Mouse (Mus musculus) right cerebral cortex, postnatal 14 days (tissue): ENCODE measurements around the gene Mylk.

Source experiments
- DNase-seq: peaks from one replicate; pipeline ENCODE4 v3.0.0; 2022

Gene Mylk

GRCm38 (mm10) chr16:34855136-34855535 lies 110.1 kb downstream of the Mylk start:
- no peak for DNase-seq

DNA sequence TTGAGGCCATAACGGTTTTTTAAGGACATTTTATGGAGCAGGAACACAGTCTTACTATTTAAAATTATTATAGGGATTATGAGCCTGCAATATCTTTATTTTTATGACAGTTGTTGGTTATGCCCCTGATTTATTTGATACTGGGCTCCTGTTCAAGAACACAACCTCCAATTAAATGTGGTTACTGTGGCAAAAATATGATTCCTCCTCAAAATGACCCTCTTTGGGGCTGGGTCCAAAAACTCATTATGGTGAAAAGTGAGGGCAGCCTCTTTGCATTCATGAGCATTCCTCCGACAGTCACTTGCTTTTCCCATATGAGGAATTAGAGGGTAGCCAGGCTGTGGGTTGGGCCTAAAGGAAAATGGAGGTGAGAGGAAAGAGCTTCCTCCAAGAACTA lies 110.7 kb downstream of the Mylk start:
- DNase-seq: no peak

DNA sequence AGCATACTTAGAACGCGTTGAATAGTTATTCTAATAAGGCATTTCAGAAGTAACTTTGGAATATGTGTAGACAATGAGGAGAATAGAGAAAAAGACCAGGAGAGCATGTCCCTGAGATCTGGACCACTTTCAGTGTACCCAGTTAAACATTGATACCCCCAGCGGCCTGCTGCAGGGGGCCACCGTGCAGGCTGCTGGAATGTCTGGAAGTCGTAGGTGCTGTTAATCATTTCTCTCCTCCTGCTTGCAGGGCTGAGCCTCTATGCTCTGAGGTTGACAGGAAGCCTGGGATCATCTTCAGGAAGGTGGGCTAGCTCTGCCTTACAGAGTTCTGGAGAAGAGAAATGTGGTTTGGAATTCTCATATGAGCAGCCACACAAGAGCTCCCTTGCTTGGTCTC lies 112.6 kb downstream of the Mylk start:
- DNase-seq: no peak

GRCm38 (mm10) chr16:34860761-34861160 lies 115.8 kb downstream of the Mylk start:
- no peak for DNase-seq

GRCm38 (mm10) chr16:34861744-34862365 lies 116.8 kb downstream of the Mylk start:
- DNase-seq: no peak

DNA sequence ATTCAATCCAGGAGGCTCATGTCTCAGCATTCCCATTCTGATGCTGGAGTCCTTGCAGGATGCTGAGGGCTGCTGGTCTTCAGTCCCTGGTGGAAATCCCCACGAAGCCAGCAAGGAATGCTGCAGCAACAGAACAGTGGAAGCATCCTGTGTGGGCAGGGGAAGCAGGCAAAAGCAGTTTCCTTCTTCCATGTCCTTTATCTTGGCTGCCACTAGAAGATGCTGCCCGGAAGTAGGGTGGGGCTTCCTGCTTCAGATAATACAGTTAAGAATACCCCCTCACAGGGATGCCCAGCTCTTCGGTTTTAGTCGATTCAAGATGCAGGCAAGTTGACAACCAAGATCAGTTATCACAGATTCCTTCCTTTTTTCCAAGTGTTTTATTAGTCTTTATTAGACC lies 120.4 kb downstream of the Mylk start:
- no peak for DNase-seq

- no peak for DNase-seq
These were observed 122.2 kb downstream of the Mylk start for GRCm38 (mm10) chr16:34867217-34867616.

DNA sequence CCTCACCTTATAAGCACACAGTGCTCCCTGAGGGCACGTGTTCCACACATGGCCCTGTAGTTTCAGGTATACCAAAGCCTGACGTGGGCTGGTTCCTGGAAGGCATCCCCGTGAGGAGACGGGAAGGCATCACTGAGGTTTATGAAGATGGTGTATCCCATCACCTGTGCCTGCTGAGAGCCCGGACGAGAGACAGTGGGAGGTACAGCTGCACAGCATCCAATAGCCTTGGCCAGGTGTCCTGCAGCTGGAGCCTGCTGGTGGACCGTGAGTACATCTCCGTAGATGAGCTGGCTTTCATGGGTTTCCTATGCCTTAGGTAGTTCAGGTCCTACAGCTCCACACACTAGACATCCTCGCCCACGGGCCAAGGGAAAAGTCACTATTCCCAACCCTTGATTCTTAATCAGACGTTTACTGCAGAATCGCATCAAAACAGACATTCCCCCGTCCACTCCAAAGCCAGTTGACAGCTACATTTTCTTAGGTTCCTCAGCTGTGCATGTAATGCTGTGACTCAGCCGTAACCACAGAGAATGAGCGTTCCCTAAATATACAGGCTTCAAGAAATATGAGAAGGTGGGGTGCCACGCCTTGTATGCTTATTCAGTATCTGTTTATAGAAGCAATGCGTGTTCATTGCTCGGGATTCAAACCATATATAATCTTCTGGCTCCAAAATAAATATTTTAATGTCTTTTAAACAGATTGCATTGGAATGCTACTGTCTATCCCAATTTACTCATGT lies 135.2 kb downstream of the Mylk start:
- DNase-seq: no peak

DNA sequence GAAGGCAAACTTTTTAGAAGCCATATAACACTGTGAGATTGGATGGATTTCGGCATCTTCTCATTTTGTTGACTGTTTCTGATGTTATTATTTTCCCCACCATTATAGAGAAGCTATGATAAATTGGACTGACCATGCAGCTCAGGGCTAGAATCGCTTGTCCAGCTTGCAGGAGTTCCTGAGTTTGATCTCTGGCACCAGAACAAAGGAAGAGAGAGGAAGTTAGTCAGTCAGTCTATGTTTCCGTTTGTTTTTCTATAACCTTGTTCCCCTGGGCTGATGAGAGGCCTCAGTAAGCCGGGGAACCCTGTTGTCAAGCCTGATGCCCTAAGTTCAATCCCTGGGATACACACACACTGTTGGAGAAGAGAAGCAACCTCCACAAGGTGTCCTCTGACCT lies 135.8 kb downstream of the Mylk start:
- DNase-seq: no peak

GRCm38 (mm10) chr16:34887037-34887436 lies 142.0 kb downstream of the Mylk start:
- no peak for DNase-seq

GRCm38 (mm10) chr16:34894016-34894415 lies 149.0 kb downstream of the Mylk start:
- DNase-seq: no peak

GRCm38 (mm10) chr16:34895916-34896315 lies 150.9 kb downstream of the Mylk start:
- DNase-seq: no peak

GRCm38 (mm10) chr16:34896996-34897395 lies 152.0 kb downstream of the Mylk start:
- DNase-seq: no peak

DNA sequence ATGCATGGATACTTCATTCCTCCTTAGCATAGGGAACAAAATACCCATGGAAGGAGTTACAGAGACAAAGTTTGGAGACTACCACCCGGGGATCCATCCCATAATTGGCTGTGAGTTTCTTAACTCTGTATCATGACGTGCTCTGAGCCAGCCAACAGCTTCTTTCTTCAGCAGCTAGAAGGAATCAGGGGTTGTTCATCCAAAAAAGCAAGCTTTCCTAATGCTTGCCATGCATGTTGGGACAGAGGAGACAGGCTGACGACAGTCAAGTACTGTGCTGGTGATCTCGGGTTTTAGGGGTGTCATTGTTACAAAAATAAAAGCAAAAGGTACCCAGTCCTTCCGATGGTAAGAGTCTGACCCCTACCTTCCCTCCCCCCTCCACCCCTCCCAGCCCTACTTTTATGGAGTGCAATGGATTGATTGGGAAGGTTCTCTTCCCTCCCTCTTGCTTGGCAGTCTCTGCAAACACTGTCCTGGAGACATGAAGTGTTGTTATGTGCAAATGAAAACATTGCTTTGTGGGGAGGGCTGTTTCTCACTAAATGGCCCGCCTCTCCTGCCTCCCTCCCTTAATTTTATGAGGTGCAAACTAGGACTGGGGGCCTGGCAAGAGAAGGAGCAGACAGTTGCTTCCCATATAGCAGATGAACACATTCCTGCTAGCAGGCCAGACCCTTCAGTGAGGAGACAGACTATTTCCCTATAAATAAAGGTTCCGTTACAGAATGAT lies 153.2 kb downstream of the Mylk start:
- DNase-seq: no peak

GRCm38 (mm10) chr16:34899071-34899808 lies 154.2 kb downstream of the Mylk start:
- DNase-seq: peak; percentile 49

DNA sequence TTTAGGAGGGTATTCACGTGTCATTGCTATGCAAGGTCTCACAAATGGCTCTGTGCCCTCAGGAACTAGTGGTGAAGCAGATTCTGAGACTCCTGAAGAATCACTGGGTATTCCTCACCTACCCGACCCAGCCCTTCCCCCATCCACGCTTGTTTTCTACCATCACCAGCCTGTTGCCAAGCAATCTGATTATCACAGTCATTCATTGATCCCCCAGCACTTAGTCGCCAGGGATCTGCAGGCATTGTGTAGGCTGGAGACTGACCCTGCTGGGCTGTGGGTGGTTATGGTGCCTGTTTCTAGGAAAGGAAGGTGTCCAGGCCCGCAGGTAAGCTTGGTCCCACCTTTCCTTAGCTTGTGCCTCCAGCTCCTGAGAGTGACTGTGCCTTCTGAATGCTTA lies 155.0 kb downstream of the Mylk start:
- DNase-seq: no peak

DNA sequence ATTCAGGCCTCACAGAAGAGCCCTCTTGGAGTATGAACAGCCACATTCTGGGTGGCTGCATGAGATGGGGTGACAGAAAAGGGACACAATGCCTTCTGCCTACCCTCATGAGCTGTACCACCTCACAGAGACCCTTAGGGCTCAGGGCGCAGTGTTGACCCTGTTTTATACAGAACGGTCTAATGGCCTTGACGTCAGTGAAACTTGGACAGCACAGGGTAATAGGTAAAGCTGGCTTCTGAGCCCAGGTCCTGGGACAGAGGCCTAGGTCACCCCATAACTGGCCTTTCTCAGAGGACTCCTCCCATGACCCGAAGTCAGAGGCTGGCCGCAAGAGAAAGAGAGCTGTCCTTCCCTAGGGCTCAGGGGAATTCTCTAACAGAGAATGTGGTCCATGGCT lies 155.5 kb downstream of the Mylk start:
- DNase-seq: no peak

DNA sequence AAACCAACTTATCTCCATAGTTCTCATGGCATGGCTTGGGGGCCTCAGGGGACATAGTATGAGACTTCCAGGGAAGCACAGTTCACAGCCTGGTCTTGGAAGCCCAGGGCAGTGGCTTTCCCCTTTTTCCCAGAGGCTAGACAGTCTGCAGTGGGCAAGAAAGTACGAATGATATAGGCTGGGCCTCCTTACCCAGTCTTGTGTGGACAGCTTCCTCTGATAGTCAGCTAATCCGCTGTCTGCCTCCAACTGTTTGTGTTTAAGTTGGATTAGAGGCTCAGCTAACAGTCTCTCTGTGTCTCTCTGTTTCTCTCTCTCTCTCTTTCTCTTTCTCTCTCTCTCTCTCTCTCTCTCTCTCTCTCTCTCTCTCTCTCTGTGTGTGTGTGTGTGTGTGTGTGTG lies 156.0 kb downstream of the Mylk start:
- no peak for DNase-seq

DNA sequence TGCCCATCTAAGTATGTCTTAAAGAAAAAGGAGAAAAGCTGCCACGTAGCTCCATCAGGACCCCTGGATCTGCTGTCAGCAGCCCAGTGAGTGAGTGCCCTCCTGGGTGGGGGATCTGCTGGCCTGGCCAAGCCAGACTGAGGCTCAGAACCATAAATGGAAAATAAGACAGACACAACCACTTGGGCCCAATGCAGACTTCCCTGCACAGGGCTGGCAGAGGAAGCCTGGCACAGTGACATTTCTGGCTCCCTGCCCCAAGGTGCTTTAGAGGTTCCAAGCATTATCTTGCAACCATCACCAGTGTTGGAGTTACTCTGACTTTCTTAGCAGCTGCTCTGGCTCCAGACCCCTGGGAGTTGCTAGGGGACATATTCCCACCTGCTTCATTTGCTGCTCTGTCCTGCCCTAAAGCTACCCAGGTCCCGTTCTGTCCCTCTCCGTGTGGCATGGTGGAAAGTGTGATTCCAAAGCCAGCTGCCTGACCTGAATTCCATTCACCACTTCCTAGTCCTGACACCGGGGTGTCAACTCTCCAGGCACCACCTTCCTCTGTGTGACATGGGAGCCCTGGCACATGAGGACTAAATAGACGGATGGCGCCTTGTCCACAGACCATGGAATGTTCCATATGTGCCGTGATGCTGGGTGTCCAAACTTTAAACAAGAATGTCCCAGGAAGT lies 156.7 kb downstream of the Mylk start:
- no peak for DNase-seq

- DNase-seq: peak; percentile 82
These were observed 157.3 kb downstream of the Mylk start for GRCm38 (mm10) chr16:34902294-34902680.

DNA sequence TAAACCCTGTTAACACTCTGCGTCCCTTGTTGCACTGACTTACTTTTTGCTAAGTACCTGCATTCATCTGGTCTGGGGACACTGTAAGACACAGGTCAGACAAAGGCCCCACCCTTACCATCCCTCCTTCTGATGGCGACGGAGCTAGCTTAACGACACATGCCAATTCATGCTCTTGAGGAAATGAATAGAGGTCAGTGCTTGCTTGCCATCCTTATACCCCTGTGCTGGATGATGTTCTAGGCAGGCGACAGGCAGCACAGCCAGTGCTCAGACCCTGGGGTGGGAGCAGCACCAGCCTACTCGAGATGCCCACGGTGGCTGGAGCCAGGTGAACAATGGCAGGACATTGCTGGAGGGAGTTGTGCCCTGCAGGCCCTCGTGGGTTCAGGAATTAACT lies 157.8 kb downstream of the Mylk start:
- DNase-seq: no peak

DNA sequence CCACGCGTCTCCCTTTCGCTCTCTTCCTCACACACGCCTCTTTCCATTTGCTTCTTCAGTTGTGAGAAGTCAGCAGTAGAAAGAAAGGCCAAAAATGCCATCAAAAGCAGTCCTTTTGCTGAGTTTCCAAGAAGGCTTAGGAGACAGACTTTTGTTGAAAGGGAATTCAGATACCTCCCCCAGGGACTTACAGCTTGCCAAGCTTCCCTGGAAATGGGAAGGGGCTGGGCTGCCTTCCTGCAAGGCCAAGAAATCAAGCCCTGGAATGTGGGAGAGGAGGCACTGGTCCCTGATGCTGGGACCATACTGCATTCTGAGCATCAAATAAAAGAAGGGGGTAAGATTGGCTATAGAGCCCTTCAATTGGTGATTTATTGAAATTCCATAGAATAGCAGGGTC lies 159.9 kb downstream of the Mylk start:
- DNase-seq: no peak

DNA sequence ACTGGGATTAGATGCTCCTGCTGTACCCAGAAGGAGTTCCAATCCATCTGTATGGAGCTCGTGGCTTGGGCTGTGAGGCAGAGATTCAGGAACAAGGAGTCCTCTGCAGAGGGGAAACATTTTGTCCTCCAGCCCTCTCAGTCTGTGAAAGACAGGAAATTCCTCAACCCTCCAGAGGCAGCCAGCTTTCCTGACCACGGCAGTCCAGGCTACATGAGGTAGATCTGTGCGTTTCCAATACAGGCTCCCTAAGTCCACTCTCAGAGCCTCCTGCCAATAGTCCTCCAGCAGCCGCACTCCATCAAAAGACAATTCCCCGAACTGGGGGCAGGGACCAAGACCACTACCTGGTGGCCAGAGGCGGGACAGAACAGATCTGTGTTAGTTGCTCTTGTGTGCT lies 164.4 kb downstream of the Mylk start:
- DNase-seq: no peak
